Mouse (Mus musculus): ENCODE data around the gene Ackr4.

Ackr4 gene

DNA sequence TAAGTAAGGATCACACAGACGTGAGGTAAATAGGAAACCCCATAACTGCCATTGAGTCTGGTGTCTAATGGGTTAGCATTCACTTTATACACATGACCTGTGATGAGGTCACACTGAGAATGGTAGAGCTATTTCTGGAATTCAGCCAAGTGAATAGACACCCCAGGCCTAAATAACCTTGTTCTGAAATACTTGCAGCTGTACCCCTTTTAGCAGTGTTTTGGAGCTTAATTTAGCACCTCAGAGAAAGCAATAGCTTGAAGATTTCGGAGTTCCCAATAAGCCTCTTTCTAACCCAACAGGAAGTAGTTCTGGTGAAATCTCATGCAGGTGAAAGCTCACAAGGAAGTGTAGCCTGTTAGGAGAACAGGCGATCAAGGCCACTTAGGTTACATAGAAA is at the start of gene Ackr4:
Gene Ackr4 (minus strand): TSS at position 101 of the 400 bp plus-strand sequence.
- no peak for DNase-seq (ENCODE audit: low spot score)

GRCm38 (mm10) chr9:104172342-104172741 is 45.6 kb upstream of the Ackr4 start:
- no peak for DNase-seq (ENCODE audit: low spot score)

DNA sequence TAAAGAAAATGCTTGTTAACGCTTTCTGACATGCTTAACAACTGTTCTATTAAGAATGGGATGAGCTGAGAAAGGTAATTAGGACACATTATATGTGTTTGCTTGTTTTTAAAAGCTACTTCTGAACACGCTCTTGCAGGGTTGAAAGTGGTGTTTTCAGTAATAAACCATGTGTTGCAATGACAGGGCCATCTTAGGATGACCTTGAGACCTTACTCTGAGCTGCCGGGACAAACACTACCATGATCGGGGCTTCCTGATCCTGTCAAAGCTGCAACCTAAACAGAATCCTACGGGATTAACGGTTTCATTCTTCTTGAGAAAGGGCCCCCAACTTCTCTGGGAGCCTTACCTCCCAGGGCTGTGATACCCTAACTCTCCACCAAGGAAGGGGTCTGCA is 44.9 kb upstream of the Ackr4 start:
- DNase-seq (ENCODE audit: low spot score) = no peak

- DNase-seq (ENCODE audit: low spot score) = no peak
These were observed 43.3 kb upstream of the Ackr4 start for GRCm38 (mm10) chr9:104169986-104170385.

- no peak for DNase-seq (ENCODE audit: low spot score)
These were observed 39.2 kb upstream of the Ackr4 start for GRCm38 (mm10) chr9:104165926-104166325.

GRCm38 (mm10) chr9:104164194-104164593 is 37.5 kb upstream of the Ackr4 start:
- no peak for DNase-seq (ENCODE audit: low spot score)

DNA sequence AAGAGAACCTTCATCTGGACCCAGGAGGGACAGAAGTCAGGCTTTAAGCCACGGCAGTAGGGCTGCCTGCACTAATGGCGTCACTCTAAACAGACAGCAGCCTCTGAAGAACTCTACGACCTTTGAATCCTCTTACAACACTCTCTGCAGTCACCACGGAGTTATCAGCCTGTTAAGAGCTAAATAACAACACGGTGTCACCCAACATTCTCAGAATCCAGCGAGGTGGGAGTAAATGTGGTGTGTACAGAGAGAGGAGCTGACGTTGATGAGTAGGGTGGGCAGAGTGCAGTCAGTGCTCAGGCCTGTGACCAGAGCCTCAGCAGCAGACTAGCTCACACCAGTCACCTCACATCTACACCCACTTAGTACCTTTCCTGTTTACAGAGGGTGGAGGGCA is 34.4 kb upstream of the Ackr4 start:
- no peak for DNase-seq (ENCODE audit: low spot score)

DNA sequence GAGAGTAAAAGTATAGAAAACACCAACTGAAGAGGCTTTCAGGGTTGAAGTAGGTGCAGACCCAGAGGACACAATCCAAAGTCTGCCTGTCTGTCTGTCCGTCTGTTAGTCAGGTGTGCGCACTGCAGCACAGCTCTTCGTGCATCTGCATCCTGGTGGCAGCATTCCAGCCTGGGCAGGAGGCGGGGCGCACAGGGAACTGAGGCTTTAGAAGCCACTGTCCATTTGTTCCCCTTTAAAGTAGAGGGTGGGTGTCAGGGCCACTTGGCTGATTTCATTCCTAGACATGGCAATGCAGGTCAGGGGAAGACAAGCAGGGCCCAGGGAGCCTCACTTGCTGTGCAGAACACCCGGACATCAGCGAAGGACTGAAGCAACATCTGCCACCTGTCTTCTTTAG is 30.6 kb upstream of the Ackr4 start:
- DNase-seq (ENCODE audit: low spot score) = no peak

- no peak for DNase-seq (ENCODE audit: low spot score)
These were observed 29.8 kb upstream of the Ackr4 start for GRCm38 (mm10) chr9:104156506-104156905.

DNA sequence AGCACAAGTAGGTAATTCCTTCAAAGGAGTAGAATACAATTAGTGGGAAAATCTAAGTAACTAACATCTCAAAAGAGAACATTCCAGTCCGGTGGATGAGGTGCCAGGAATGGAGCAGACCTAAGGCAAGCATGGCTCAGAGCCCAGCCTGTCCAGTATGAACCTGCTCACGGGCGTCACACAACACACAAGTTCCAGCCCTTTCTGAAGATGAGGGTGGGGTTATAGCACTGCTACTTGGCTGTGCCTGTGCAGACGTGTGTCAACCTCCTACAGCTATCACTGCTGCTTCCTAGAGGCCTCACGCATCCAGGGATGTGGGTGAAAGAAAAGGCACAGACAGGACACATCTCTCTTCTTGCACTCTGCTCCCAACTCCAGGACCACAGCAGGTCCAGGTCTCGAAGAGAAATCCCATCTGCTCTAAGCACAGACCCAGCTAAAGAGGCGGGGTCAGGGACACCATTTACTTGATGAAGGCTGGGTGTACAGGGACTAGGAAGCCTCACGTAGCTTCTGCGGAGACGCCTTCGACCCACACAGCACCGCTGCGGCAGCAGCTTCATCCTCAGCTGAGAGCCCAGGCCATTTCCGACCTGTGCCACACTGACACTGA is 28.5 kb upstream of the Ackr4 start:
- no peak for DNase-seq (ENCODE audit: low spot score)

GRCm38 (mm10) chr9:104152121-104152520 is 25.4 kb upstream of the Ackr4 start:
- no peak for DNase-seq (ENCODE audit: low spot score)

- no peak for DNase-seq (ENCODE audit: low spot score)
These were observed 22.2 kb upstream of the Ackr4 start for GRCm38 (mm10) chr9:104148969-104149368.

DNA sequence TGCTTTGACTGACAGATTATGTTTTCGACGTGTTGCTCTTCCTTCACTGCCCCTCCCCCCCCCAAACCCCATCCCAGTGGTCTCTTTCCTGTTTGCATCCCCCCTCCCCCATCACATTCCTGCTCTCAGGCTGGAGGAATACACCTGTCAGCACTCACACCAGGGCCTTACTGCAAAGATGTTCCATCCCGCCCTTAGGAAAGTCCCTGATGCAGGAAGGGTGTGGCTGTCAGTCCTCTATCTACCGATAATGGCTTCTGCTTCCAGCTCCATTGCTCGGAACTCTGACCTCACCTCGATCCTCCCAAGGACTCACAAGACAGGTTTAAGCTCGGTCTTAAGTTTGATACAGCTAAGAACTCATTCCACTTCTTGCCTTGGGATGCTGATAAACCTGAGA is 19.9 kb upstream of the Ackr4 start:
- DNase-seq (ENCODE audit: low spot score) = no peak

DNA sequence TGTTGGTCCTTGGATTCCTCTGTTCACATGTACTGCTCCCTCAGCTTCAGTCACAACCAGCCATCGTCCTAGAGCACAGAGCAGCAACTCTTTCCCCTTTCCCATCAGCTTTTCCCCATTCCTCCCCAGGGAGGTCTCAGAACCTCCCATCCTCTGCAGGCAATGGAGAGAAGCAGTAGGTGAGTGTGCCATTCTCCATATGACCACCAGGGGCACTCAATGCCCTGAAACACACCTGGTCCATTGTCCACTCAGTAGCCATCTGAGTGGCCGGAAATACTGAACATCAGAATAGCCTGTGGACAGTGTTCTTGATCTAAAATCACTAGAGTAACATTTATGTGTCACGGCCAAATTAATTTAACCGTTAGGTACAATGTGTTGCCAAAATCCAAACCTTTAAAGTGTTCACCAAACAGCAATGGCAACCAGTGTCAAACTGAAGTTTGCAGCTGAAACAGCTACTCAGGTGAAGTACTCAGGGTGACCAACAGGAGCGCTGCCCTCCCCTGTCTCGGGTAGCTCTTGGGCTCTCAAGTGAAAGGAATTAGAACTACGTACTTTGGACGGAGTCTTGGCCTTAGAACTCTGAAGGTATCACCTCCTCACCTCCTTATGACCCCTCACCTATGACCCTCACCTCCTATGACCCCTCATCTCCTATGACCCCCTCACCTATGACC is 17.7 kb upstream of the Ackr4 start:
- DNase-seq (ENCODE audit: low spot score) = no peak

DNA sequence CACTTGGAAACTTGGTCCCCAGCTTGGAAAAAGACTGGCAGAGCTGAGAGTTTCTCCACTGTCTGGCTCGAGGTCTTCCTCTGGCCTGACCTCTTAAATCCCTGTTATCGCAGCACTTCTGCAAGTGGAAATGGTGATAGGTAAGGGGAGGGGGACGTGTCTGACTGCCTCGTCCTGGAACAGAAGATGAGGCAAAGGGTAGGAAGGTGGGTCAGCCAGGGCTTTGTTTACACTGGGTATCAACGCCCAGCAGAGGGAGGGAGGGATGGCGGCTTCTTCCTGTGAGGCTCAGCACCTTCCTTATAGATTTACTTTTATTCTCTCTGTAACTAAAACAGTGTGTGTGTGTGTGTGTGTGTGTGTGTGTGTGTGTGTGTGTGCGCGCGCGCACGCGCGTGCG is 16.1 kb upstream of the Ackr4 start:
- no peak for DNase-seq (ENCODE audit: low spot score)

GRCm38 (mm10) chr9:104140351-104140750 is 13.6 kb upstream of the Ackr4 start:
- no peak for DNase-seq (ENCODE audit: low spot score)

GRCm38 (mm10) chr9:104130141-104130755 is 3.5 kb upstream of the Ackr4 start:
- no peak for DNase-seq (ENCODE audit: low spot score)

GRCm38 (mm10) chr9:104128110-104128509 is 1.4 kb upstream of the Ackr4 start:
- DNase-seq (ENCODE audit: low spot score) = peak; percentile 58

DNA sequence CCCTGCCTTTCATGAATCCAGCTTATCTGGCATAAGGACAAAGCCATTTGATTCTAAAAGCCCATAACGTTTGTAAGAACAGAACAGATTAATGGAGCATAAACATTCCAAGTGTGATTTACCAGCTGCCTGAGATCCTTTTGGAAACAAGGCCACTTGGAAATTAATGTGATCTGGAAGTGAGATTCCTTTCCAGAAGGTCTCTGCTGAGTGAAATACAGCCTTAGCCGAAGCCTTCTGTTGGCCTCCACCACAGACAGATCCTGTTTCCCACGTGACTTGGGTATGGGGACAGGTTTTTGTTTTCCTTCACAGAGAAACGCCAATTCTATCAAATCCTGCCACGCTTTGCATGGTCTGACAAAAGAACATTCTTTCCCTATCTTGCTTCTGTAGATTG is 3.1 kb downstream of the Ackr4 start:
- peak; percentile 17 for DNase-seq (ENCODE audit: low spot score)

DNA sequence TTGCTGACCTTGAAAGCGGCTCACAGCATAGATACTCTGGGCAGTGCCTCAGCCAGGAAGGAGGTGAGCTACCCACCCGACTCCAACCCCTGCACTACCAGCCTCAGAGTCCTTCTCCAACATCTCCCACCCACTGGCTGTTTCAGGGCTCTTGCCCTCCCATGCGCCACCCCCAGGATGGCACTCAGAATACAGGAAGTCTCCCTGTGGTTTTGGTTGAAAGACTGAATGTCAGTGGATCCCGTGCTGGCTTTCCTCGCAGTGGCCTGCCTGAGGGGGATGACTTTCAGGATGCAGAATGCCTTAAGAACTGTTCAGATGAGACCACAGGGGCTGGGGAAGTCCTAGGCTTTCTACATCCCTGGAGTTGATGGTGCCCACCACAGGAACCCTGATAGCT is 3.6 kb downstream of the Ackr4 start:
- DNase-seq (ENCODE audit: low spot score) = no peak

GRCm38 (mm10) chr9:104109151-104109550 is 17.6 kb downstream of the Ackr4 start:
- no peak for DNase-seq (ENCODE audit: low spot score)

DNA sequence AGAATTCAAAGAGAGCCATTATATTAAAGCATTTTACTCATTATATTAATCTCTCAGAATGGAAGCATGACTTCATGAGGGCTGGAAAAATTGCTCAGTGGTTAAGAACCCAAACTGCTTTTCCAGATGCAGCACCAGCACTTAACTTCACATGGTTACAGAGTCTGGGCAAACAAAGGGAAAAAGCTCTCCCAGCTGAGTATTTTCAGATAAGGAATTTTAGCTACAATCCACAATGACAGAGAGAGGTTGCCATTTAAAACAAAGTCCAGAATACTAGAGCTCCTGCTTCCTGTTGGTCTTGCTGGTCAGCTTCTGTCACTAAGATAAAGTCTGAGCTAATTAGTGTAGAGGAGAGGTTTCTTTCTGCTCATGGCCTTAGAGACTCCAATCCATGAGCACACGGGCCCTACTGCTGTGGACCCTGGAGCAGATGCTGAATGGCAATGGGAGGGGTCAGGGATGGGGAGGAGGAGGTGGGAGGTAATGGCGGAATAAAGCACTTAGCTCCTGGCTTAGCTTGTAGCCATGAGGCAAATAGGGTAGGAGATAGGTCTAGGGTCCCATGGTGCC is 18.1 kb downstream of the Ackr4 start:
- no peak for DNase-seq (ENCODE audit: low spot score)

DNA sequence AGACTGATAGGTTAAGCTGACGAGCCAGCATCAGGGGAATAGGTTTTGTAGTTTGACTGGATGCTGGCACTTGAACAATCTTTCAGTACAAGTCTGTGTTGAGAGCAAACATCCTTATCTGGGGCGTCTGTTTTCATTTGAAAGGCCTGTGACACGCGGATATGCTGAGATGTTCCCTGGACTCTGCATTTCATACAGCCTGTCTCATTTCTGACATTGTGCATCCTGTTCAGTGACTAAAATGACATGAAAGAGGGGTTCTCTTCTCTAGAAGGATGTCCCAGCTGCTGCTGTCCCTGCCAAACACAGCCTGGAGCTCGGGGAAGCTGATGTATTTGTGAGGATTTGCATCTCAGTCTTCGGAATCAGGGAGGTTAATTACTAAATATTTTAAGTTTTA is 19.3 kb downstream of the Ackr4 start:
- DNase-seq (ENCODE audit: low spot score) = no peak
